Mouse (Mus musculus): ENCODE measurements at regions not wholly inside any gene's neighbourhood (a gene's known extent, or its start where the extent isn't known, plus 50 kb on each side); places are given as distances from the start of the nearest gene placed in this dataset.

- H3K36me3 ChIP-seq (ENCODE audit: control insufficient read depth, insufficient read depth, low read length): peaks cover 21% of the 10 kb centered on the region
- DNase-seq (ENCODE audit: low spot score): no peak
Observed at GRCm38 (mm10) chr17:47226391-47226790, 142.3 kb upstream of the Mrps10 start.

DNA sequence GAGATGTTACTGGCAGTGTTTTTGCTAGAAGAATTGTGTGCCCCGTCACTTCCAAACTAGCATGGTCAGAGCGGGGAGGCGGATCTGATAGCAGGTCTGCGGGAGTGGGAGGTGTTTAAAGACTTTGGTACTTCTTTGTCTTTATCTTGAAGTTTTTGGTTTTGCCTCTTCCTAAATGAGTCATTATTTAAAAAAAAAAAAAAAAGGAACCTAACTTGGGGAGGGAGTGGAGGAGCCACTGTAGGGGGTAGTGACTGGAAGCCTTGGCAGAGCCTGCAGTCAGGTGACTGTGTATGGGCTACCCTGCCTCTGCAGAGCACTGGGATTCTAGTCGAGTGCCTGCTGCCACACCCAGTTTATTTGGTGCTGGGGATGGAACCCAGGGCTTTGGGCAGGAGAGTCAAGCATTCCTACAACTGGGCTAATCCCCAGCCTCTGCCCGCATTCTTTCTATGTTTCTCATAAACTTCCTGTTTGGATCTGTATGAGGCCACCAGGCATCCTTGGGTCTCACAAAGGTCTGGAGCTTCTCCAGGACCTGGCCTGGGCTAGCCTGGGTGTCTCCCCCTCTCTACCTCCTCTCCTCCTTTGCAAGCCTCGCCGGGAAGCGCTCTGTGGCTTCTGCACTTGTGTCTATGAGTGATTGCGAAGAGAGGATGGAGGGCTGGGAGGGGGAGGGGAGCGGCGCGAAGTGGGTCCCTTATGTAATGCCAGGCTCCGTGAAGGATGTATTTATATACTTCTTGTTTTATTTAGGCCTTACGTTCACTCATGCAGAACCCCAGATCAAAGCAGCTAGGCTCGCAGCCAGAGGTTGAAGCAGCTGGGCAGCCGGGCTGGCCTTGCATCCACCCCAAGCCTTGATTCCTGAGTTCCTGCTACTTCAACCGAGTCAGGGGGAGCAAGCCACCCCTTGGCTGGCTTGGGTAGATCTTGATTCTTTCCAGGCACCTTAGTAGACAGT is 143.1 kb upstream of the Mrps10 start:
- Histone ChIP-seq H3K27me3 (ENCODE audit: control insufficient read depth, insufficient read depth, low read length) (no peaks in the 10 kb centered on the region), H3K4me2 (replicated peaks; ENCODE audit: low read depth, low read length, severe bottlenecking) (no peak overlapping the region), H3K27ac (replicated peaks; ENCODE audit: low read depth, low read length) (0 out of 2 replicates have a peak overlapping the region, but pooled peaks have one; percentile 5), H3K4me1 (ENCODE audit: control insufficient read depth, insufficient read depth, low read length) (0 out of 2 replicates have a peak, but pooled peaks cover 6% of the 10 kb centered on the region), H3K36me3 (ENCODE audit: control insufficient read depth, insufficient read depth, low read length) (peaks cover 16% of the 10 kb centered on the region), H3K9ac (ENCODE audit: low read depth, low read length, severe bottlenecking) (no peak overlapping the region), H3K4me3 (replicated peaks; ENCODE audit: low read length) (no peak overlapping the region), H3K9me3 (ENCODE audit: control insufficient read depth, low read length) (peaks cover 6% of the 10 kb centered on the region; the same call in 1 of the 2 replicates)
- 62% methylated on average over 18 of the region's 18 CpGs for WGBS
- no peak for ATAC-seq (ENCODE audit: low FRiP score, low read depth)
- TF ChIP-seq POLR2A (IDR thresholded peaks at IDR 0.05; ENCODE audit: borderline replicate concordance, extremely low read depth, insufficient read depth, insufficient read length): no peak
- DNase-seq (ENCODE audit: low spot score): peak; percentile 6

More at GRCm38 (mm10) chr17:47226391-47226790, 142.3 kb upstream of the Mrps10 start:
- Histone ChIP-seq H3K4me3 (replicated peaks; ENCODE audit: low read length) (no peak overlapping the region), H3K4me1 (ENCODE audit: control insufficient read depth, insufficient read depth, low read length) (0 out of 2 replicates have a peak, but pooled peaks cover 6% of the 10 kb centered on the region), H3K27ac (replicated peaks; ENCODE audit: low read depth, low read length) (0 out of 2 replicates have a peak overlapping the region, but pooled peaks have one; percentile 5), H3K9me3 (ENCODE audit: control insufficient read depth, low read length) (peaks cover 6% of the 10 kb centered on the region; the same call in 1 of the 2 replicates), H3K9ac (ENCODE audit: low read depth, low read length, severe bottlenecking) (no peak overlapping the region), H3K27me3 (ENCODE audit: control insufficient read depth, insufficient read depth, low read length) (no peaks in the 10 kb centered on the region), H3K4me2 (replicated peaks; ENCODE audit: low read depth, low read length, severe bottlenecking) (no peak overlapping the region)
- TF ChIP-seq POLR2A (IDR thresholded peaks at IDR 0.05; ENCODE audit: borderline replicate concordance, extremely low read depth, insufficient read depth, insufficient read length): no peak
- WGBS: 75% methylated on average over 11 of the region's 11 CpGs
- no peak for ATAC-seq (ENCODE audit: low FRiP score, low read depth)

DNA sequence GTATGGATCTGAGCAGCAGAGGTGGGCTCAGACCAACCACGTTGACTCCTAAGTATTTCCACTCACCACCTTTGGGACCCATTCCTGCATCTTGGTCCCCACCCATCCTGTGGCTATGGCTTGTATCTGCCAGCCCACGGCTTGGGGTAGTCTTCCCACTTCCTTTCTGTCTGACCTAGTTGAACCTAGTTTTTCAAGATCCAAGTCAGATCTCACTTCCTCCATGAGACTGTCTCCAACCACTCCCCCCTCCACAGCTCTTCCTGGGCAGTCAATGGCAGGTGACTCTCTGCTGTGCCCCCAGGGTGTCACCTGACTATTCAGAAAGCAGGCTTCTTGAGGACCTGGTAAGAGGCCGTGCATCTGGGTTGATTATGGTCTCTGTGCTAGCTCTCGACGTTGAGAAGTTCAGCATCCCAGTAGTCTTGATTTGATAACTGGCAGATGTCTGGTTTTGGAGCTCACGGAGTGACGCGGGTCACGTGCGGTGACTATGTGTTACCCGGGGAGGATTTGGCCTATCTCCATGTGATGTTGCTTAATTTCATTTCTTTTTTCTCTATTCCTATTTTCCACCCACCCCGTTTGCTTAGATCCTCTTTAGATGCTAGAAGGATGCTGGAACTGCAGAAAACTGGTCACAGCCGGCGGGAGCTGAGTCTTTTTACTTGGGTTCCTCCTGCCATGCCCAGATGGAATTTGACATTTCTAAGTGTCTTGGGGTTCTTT is 147.5 kb upstream of the Mrps10 start:
- WGBS: 85% methylated on average over 14 of the region's 14 CpGs
- H3K4me1 ChIP-seq (ENCODE audit: control insufficient read depth, insufficient read depth, low read length): peaks cover 3% of the 10 kb centered on the region; the same call in 1 of the 2 replicates
- no peak overlapping the region for H3K27ac ChIP-seq (replicated peaks; ENCODE audit: low read depth, low read length)
- no peaks in the 10 kb centered on the region for H3K9me3 ChIP-seq (ENCODE audit: control insufficient read depth, low read length)
- 0 out of 2 replicates have a peak, but pooled peaks cover 6% of the 10 kb centered on the region for H3K36me3 ChIP-seq (ENCODE audit: control insufficient read depth, insufficient read depth, low read length)
- no peak overlapping the region for H3K4me2 ChIP-seq (replicated peaks; ENCODE audit: low read depth, low read length, severe bottlenecking)
- H3K27me3 ChIP-seq (ENCODE audit: control insufficient read depth, insufficient read depth, low read length): no peaks in the 10 kb centered on the region
- ATAC-seq (ENCODE audit: low FRiP score, low read depth): no peak
- H3K9ac ChIP-seq (ENCODE audit: low read depth, low read length, severe bottlenecking): no peak overlapping the region
- no peak overlapping the region for H3K4me3 ChIP-seq (replicated peaks; ENCODE audit: low read length)
- no peak for DNase-seq (ENCODE audit: low spot score)
- TF ChIP-seq POLR2A (IDR thresholded peaks at IDR 0.05; ENCODE audit: borderline replicate concordance, extremely low read depth, insufficient read depth, insufficient read length): no peak

DNA sequence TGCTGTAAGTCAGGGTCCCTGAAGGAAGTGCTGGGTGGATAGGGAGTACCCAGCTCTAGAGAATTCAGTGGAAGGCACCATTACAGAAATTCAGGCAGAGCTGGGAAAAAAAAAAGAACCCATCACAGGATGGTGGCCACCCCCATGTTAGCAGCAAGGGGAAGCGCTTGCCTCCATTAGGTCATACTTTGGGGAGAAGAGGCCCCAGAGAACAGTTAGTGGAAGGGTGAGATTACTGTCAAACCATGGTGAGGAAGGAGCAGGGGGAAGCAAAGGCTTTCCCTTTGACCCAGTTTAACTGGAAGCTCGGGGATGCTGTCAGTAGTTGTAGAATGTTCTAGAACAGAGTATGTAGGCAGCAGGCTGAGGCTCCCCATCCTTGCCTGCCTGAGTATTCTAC is 148.8 kb upstream of the Mrps10 start:
- H3K4me2 ChIP-seq (replicated peaks; ENCODE audit: low read depth, low read length, severe bottlenecking): no peak overlapping the region
- H3K9ac ChIP-seq (ENCODE audit: low read depth, low read length, severe bottlenecking): no peak overlapping the region
- H3K4me3 ChIP-seq (replicated peaks; ENCODE audit: low read length): no peak overlapping the region
- H3K27me3 ChIP-seq (ENCODE audit: control insufficient read depth, insufficient read depth, low read length): no peaks in the 10 kb centered on the region
- WGBS: 100% methylated on average over 2 of the region's 2 CpGs
- no peaks in the 10 kb centered on the region; the same call in 1 of the 2 replicates for H3K4me1 ChIP-seq (ENCODE audit: control insufficient read depth, insufficient read depth, low read length)
- 0 out of 2 replicates have a peak, but pooled peaks cover 6% of the 10 kb centered on the region for H3K36me3 ChIP-seq (ENCODE audit: control insufficient read depth, insufficient read depth, low read length)
- no peak for DNase-seq (ENCODE audit: low spot score)
- no peak overlapping the region for H3K27ac ChIP-seq (replicated peaks; ENCODE audit: low read depth, low read length)
- ATAC-seq (ENCODE audit: low FRiP score, low read depth): no peak
- no peaks in the 10 kb centered on the region for H3K9me3 ChIP-seq (ENCODE audit: control insufficient read depth, low read length)
- no peak for TF ChIP-seq POLR2A (IDR thresholded peaks at IDR 0.05; ENCODE audit: borderline replicate concordance, extremely low read depth, insufficient read depth, insufficient read length)

GRCm38 (mm10) chr17:47216490-47216889 is 152.2 kb upstream of the Mrps10 start:
- Histone ChIP-seq H3K4me2 (replicated peaks; ENCODE audit: low read depth, low read length, severe bottlenecking) (no peak overlapping the region), H3K27ac (replicated peaks; ENCODE audit: low read depth, low read length) (no peak overlapping the region), H3K4me1 (ENCODE audit: control insufficient read depth, insufficient read depth, low read length) (no peaks in the 10 kb centered on the region; the same call in 1 of the 2 replicates), H3K36me3 (ENCODE audit: control insufficient read depth, insufficient read depth, low read length) (0 out of 2 replicates have a peak, but pooled peaks cover 4% of the 10 kb centered on the region), H3K9ac (ENCODE audit: low read depth, low read length, severe bottlenecking) (no peak overlapping the region), H3K27me3 (ENCODE audit: control insufficient read depth, insufficient read depth, low read length) (no peaks in the 10 kb centered on the region), H3K9me3 (ENCODE audit: control insufficient read depth, low read length) (no peaks in the 10 kb centered on the region), H3K4me3 (replicated peaks; ENCODE audit: low read length) (no peak overlapping the region)
- DNase-seq (ENCODE audit: low spot score) (no peak), ATAC-seq (ENCODE audit: low FRiP score, low read depth) (no peak)
- WGBS: 79% methylated on average over 3 of the region's 3 CpGs
- no peak for TF ChIP-seq POLR2A (IDR thresholded peaks at IDR 0.05; ENCODE audit: borderline replicate concordance, extremely low read depth, insufficient read depth, insufficient read length)
